Mouse (Mus musculus): ENCODE measurements around the gene Lix1l. TPM values are rescaled to one million over a fixed set of nuclear protein-coding genes. Genes with fewer than 3 reads are reported as not detected.
"Not testable (repeated sequence)": the region's sequence is repeated elsewhere in the genome, so short reads cannot be mapped to it uniquely, and the experiment has no call there.

Lix1l gene
- total RNA-seq, 2 experiments from 2014 or later, result 53.1 to 56.6 TPM

DNA sequence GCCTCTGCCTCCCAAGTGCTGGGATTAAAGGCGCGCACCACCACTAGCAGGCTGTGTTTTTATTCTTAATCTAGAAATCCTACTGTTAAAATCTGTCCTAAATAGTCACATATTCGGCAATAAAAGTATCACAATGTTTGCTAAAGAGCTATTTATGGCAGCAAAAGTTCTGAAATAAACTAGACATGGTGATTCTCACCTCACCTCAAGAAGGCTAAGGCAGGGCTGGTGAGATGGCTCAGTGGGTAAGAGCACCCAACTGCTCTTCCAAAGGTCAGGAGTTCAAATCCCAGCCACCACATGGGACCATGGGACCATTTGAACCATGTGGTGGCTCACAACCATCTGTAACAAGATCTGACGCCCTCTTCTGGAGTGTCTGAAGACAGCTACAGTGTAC lies 10.3 kb upstream of the Lix1l start:
- DNase-seq, result no peak

DNA sequence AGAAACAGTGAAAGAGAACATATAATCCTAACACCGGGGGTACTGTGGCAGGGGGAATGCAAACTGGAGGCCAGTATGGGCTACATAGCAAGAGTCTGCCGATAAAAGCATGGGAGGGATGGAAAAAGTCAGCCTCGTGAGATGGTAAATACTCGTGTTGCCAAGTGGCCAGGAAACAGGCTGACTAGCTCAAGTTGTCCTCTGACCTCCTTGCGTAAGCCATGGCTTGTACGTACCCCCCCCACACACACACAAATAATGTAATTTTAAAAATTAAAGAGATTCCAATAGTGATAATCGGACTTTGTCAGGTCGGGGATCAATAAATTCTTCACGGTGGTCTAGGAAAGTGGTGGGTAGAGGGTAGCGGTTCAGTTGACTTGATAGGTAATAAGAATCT lies 7.6 kb upstream of the Lix1l start:
- peak; percentile 36 for DNase-seq

DNA sequence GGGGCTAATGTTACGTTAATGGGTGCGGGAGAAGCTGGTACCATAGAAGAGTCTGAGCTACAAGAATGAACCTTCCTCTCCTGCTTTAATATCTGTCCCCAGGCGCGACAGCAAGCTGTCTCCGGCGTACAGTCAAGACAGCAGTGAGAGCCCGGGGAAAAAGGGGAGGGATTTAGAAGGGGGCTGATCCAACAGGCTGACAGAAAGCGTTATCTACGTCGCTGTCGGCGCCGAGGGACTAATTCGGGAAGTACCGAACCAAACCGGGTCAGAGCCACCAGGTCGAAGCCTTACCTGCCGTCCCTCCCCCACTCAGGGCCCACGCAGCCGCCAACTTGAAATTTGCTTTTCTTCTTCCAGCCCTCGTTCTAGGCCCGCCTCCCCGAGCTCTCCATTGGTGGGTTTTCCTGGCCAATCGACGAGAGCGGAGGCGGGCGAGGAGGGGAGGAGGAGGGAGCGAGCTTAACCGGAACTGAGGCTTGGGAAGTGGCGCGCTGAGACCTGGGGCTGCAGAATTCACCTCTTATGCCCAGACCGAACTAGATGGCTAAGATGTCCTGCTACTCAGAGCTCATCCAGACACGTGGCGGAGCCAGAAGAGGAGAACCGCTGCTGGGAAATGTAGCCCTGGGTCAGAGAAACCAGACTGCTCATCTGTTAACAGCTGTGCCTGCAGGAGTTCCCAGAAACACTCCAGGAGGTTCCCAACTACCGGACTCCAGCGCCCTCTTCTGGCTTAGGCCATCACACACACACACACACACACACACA lies 7.0 kb upstream of the Lix1l start, which contains the start of gene Polr3gl:
Gene Polr3gl, minus strand, starts transcription at position 392 of the 771 bp plus-strand sequence.
- peak; percentile 95 for DNase-seq

DNA sequence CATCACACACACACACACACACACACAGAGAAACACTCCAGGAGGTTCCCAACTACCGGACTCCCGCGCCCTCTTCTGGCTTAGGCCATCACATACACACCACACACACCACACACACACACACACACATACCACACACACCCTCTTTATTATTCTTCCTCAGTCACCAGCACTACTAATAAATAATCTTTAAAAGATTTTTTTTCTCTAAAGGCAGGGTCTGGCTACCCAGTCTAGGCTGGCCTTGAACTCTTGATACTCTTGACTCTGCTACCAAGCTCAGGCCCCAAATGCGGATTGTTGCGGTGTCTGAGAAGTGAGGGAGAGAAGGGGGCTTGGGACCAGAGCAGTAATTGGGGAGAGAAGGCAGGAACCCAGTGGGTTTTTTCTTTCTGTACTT lies 6.1 kb upstream of the Lix1l start:
- DNase-seq, result no peak

DNA sequence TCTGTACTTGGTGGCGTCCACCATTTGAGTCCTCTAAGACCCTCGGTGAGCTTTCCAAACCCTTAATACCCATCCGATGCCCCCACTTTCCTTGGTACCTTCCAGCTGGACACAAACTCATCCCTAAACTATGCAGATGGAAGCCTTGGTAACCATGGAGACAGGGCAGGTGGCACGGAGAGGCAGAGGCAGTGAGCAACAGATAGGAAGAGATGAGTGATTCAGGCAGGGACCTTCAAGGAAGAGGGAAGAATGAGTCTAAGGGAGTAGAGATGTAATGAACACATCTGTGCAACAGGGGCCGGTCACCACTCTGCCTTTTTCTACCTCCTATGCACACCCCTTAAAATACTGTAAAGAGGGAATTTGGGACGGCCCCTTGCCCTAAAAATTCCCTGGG lies 5.3 kb upstream of the Lix1l start:
- no peak for DNase-seq

DNA sequence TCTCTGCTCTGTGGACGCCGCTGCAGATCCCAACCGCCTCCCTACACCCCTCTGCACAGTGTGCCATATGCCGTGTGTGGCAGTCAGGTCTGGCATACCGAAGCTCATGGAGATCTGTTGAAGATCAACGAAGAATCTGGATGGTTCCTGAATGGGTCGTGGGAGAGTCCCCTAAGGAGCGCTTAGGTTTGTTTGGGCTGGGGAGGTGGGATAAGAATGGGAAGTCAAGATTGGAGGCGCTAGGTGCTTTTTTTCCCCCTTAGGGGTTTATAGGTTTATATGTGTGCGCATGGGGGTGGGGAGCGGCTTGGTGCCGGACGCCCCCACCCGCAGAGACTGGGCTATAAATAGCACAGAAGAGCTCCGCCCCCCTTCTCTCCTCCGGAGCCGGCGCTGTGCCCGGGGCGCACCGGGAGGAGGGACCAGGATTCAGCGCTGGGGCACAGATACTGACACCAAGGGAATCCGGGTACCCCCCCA lies 4.7 kb upstream of the Lix1l start, which contains the start of gene Ankrd34a:
Gene Ankrd34a, plus strand, starts transcription at position 409 of the 480 bp plus-strand sequence.
- peak; percentile 70 for DNase-seq

DNA sequence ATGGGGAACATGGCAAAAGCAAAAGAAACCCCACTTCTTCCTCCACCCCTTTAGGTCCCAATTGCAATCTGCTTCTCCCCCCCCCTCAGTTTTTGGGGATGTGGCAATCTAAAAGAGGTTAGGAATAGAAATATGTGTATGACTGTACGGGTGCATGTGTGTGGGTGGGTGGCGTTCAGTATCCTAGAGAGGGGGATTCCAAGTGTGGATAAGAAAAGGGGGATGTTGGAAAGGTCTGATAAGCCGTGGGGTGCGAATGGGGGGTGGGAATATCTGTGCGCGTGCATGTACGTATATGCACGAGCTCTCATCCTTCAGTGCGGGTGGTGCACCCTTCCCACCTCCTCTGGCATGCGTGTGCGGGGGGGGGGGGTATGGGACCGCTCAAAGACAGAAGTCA lies 4.1 kb upstream of the Lix1l start:
- no peak for DNase-seq

DNA sequence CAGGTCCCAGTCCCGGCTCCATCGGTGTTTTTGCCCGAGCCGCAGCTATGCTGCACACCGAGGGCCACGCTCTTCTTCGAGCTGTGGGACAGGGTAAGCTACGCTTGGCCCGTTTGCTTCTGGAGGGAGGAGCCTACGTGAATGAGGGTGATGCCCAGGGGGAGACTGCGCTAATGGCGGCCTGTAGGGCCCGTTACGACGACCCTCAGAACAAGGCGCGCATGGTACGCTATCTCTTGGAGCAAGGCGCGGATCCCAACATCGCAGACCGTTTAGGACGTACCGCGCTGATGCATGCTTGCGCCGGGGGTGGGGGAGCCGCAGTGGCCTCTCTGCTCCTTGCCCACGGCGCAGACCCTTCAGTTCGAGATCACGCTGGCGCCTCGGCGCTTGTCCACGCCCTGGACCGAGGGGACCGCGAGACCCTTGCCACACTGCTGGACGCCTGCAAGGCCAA lies 3.5 kb upstream of the Lix1l start:
- peak; percentile 33 for DNase-seq

DNA sequence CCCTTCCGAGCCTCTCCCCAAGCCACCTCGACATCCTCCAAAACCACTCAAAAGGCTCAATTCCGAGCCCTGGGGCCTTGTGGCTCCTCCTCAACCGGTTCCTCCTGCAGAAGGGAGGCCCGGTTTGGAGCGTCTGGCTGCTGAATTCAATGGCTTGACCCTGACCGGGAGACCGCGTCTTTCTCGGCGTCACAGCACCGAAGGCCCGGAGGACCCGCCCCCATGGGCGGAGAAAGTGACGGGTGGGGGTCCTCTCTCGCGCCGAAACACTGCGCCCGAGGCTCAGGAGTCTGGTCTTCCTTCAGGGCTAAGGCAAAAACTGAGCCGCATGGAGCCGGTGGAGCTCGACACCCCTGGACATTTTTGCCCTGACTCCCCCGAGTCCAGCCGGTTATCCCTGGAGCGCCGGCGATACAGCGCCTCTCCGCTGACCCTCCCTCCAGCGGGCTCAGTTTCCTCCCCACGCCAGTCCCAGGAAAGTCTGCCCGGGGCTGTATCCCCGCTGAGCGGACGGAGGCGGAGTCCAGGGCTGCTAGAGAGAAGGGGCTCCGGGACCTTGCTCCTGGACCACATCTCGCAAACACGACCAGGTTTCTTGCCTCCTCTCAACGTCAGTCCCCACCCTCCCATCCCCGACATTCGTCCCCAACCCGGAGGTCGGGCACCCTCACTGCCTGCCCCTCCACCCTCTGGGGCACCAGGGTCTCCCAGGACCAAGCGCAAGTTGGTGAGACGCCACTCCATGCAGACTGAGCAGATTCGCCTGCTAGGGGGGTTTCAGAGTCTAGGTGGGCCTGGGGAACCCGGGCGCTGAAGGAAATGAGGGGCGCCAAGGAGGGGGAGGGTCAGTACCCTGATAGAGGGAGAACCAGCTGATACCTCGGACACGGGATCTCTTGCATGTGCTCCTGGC lies 2.5 kb upstream of the Lix1l start:
- peak; percentile 81 for DNase-seq

DNA sequence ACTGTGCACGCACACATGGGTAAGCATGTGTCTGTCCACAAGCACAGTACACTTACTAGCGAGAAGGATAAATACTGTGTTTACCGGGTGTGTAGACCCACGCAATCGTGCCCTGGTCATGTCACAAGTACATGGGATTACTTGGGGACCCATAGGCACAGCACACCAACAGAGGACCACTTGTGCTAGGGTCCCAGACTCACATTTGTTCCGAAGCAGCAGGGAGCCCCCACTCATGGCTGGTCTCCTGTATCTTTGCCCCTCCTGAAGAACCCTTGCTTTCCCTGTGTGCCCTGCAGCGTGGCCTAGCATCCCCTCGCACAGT lies 1.9 kb upstream of the Lix1l start:
- no peak for DNase-seq

DNA sequence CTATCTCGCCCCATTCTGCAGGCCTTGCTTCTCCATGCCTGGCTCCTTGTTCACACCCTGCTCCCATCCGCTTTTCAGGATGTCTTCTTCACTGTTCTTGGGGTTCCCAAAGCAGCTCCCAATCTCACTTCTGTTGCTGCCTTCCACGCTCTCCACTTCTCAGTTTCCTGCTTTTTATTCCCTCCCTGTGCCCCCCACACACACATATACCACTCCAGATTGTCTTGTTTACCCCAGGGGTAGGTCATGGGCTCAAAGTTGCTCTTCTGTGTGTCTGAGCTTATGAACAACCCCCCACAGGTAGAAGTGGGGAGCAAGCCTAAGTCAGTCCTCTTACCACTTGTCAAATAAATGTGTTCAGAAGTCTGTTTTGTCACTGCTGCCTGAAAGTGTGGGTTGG lies 1.5 kb upstream of the Lix1l start:
- DNase-seq, result no peak

DNA sequence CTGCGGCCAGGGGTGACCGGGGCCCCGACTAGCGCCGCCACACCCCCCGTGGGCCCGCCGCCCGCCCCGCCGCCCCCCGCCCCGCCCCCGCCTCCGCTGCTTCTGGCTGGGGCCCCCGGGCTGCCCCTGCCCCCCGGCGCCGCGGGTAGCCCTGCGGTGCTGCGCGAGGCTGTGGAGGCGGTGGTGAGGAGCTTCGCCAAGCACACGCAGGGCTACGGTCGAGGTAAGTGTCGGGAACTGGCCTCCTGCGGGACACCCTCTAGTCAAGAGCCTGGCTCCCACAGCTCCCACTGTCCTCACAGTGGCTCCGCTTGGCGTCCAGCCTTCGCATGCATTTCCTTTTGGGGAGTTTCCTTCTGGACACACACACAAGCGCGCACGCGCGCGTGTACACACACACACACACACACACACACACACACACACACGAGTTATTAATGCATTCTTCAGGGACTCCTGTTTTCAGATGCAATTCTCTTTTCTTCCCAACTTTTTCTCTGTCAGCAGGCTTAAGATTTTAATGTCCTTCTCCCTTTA lies 370 bp downstream of the Lix1l start:
- DNase-seq, result peak; percentile 86

DNA sequence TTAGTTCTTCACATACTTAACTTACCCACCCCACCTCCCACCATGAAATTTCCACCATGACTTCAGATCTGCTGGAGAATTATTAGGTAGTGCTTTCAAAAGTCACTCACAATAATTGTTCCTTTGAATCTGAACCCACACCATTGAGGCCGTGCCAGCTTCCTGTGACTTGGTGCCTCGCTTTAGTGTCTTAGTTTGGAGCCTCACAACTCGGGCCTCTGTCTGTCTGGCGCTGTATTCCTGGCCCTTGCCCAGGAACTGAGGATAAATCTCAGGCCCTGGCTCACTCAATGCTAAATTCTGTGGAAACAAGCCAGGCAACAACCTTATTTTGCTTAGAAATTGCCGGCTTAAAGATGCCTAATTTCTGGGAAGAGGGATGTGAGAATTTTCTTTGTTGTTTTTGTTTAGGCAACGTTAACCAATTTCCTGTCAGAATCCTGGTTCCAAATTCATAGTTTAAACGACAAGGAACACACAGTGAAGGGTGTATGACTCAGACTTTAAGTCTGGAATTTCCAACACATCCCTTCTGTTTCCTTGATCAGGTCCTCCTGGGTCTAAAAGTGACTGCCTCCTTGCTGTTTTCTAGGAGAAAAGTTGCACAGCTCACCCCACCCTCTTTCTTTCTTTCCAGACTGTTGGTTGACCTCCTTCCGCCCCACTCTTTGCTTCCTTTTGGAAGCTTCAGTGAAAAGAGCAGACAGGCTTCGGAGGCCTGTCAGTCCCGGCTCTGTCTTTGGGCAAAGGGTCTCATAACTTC lies 1.2 kb downstream of the Lix1l start:
- peak; percentile 51 for DNase-seq

DNA sequence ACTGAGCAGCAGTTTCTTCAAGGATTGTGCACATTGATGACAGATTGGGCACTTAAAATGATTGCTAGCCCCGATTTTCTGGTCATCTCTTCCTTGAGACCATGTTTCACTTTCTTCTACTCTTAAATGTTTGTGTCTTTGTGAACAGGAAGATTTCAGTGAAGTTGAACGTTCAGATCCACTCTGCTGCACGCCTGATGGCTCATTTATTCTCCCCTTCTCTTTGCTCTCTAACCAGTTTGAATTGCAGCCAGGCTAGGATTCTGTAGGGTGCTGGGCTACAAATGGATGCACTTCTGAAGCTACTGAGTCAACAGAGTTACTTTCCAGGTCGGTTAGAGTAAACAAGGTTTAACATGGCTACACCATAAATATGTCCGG lies 1.7 kb downstream of the Lix1l start:
- no peak for DNase-seq

DNA sequence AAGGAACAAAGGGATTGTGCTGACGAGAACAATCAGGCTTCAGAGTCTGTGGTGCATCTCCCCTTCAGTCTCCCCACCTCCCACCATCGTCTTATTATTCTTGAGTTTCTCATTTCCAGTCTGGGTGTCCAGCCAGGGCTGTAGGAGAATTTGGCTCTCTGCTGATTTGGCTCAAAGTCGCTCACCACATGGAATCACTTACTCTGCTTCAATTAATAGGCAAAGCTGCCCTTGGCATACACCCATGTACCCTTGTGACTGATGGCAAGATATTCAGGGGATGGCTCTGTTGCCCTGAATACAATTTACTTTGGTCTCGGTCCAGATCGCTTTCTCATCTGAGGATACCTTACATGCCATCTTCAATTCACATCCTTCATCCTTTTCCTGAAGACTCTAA lies 2.4 kb downstream of the Lix1l start:
- peak; percentile 45 for DNase-seq

DNA sequence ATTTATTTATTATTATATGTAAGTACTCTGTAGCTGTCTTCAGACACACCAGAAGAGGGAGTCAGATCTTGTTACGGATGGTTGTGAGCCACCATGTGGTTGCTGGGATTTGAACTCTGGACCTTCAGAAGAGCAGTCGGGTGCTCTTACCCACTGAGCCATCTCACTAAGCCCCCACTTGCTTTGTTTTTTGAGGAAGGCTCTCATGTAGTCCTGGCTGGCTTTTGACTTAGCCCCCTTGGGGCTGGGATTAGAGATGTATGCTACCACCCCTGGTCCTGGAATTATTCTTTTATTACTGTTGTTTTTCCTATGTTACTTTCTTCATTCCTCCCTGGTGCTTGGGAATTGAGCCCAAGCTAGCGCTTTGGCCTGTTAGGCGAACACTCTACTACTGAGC lies 5.1 kb downstream of the Lix1l start:
- DNase-seq, result not testable (repeated sequence)

DNA sequence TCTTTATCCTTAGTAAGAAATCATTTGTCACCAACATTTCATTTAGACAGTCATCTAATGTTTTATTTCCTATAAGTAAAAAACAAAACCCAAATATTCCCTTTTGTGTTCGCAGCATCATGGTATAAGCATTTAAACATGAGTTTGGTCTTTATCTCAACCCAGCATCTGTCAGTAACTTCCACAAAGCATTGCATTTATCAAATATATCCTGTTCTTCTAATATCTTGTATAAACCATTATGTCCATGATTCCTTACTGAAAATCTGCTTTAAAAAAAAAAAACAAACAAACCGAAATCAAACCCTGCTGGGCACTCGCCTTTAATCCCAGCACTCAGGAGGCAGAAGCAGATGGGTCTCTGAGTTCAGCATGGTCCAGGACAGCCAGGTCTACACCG lies 5.7 kb downstream of the Lix1l start:
- DNase-seq, result no peak

DNA sequence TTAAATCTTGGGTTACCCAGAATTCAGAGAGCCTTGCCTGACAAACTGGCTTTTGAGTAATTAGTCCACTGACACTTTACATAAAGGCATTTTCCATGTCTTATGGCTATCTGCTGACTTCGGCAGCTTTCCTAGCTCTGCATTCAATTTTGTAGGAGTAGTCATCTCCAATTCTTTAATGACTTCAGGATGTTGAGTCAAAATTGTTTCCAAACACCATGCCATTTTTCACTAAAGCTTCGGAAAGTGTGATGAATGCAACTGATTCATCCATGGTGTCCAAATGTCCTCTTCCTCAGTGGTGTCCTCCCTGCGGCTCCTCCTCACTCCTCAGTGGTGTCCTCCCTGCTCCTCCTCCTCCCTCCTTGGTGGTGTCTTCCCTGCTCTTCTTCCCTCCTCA lies 17.0 kb downstream of the Lix1l start:
- DNase-seq, result no peak

DNA sequence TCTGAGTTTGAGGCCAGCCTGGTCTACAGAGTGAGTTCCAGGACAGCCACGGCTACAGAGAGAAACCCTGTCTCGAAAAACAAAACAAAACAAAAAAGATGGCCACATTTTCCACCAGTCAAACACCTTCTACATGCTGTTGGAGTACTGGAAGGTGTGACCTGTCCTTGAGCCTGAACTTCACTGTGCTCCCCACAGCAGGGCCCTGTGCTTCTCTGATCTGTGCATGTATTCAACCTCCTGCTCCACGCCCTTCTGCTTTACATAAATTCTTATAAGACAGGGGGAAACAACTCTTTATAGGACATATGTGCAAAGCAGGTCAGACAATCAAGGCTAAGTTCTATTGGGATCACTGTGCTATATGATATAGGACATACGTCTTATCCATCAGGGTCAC lies 22.3 kb downstream of the Lix1l start:
- DNase-seq, result no peak

DNA sequence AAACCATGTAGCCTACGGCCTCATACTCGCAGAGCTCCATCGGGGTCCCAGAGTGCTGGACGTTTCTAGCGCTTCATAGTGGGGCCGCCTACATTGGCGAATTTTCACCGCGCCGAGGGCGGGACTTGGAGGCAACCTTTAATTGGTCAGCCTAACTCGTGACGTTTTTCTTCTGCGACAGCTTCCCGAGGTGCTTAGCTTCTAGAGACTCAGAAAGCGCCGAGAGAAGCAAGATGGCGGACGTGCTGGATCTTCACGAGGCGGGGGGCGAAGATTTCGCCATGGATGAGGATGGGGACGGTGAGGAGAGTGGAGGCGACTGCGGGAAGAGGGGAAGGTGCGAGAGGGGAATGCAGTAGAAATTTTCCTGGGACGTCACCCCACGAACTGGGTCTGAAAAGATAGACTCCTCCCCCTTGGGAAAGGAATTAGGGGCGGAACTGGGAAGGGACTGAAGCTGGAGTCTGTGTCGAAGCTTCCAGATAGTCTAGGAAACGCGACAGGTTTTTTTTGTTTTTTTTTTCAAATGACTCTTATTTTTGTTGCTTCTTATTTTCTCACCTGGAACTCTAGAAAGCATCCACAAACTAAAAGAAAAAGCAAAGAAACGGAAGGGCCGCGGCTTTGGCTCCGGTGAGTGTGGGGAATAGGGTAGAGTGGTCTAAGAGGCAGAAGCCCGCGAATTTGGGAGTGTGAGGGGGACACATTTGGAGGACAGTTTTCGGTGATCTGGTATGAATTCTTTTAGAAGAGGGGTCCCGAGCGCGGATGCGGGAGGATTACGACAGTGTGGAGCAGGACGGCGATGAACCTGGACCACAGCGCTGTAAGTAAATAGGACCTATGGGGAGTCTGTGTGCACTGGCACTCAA lies 29.0 kb downstream of the Lix1l start, which contains the start of gene Rbm8a:
Gene Rbm8a, plus strand, starts transcription at position 205 of the 872 bp plus-strand sequence.
- peak; percentile 97 for DNase-seq

DNA sequence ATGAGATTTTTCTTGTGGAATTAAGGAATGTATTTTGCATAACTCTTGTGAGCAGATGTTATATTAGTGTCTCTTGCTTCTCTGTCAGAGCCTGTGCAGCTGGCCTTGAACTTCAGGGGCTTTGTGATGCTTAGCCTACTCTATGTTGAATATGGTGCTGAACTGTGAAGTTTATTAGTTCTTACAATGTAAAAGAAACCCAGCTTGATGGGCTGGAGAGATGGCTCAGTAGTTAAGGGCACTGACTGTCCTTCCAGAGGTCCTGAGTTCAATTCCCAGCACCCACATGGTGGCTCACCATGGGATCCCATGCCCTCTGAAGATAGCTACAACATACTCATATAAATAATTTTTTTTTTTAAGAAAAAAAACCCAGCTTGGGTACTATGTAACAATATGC lies 31.1 kb downstream of the Lix1l start:
- DNase-seq, result no peak
